Mouse (Mus musculus): ENCODE measurements around the gene Misp. TPM values are rescaled to one million over a fixed set of nuclear protein-coding genes. Genes with fewer than 3 reads are reported as not detected.

The Misp gene
- polyA plus RNA-seq (2012; rRNA removed): 0.16 TPM in 2 replicates

DNA sequence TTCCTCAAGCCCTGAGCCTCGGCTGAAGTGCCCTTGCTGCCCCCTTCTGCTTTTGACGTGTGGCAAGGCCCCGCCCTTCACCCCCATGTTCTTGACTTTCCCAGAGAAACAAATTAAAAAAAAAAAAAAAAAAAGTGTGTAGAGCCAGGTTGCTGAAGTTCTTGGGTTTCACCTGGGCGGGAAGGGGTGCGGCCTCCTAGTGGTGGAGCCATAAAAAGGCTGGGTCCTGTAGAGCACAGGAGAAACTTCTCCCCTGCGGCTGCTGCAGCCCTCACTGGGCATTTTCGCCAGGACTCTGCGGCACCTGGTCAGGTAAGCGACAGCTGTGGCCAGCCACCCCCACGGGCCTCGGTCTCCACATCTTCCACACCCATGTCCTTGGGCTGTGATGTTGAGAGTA lies at the start of gene Misp:
TSS of gene Misp (plus strand) at position 208 of the 400 bp plus-strand sequence.

DNA sequence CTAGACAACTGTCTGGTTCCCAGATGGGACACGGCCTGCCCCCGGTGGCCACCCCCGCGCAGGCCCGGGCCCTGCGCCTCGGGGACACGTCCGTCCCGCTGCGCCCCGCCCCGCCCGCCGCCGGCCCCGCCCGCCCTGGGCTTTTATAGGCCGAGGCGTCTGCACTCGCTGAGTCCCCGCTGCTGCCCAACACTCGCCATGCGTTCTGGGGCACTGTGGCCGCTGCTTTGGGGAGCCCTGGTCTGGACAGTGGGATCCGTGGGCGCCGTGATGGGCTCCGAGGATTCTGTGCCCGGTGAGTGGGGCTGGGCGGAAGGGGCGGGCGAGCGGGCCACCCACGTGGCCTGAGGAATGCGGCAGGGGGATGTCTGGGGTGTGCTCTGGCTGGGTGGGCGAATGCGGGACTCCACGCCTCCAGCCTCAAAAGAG lies 43.7 kb upstream of the Misp start, which contains the start of gene Fstl3:
TSS of gene Fstl3 (plus strand) at position 170 of the 429 bp plus-strand sequence.

DNA sequence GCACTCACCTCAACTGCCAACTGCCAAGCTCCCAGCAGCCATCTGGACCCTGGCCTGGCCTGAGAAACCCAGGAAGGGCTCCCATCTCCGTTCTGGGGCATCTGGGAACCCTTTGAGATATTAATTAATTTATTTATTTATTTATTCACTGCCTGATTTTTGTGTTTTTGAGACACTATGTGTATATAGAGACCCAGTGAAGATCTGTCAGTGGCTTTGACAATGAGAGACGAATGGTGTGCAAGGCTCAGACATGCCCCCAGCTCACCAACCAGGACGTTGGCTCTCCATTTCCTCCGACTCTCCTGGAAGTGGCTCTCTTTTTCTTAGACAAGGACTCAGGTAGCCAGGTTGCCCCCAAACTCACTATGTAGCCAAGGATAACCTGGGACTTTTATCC lies 29.9 kb upstream of the Misp start, which contains the start of gene Prss57:
TSS of gene Prss57 (minus strand) at position 101 of the 400 bp plus-strand sequence.

DNA sequence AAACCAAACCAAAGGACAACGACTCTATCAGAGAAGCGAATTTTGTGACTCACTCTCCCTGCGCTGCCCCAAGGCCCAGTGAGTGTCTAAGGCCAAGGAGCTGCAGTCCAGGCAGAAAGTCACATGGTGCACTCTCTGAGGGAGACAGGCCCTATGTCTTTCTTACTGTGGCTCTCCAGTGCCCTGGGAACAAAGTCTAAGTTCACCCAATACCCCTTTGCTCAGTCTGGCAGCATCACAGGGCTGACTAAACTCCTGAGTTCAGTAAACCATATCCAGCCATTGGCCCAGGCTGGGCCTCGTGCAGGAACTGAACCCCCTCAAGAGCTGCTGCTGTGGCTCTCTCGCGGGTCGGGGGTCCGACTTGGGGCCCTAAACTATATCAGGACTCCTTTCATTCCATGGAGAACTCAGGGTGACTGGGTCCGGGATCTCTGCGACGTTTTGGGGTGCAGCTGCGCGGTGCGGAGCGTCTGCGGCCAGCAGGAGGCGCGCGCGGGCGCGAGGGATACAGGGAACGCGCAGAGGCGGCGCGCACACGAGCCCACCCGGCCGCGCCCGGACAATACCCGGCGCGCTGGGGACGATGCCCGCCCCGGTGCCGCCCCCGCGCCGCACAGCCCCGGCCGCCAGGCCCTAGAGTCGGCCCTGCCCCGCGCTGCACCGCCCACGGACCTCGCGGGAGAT lies 27.6 kb upstream of the Misp start, which contains the start of gene Palm:
TSS of gene Palm (plus strand) at position 522 of the 687 bp plus-strand sequence.

DNA sequence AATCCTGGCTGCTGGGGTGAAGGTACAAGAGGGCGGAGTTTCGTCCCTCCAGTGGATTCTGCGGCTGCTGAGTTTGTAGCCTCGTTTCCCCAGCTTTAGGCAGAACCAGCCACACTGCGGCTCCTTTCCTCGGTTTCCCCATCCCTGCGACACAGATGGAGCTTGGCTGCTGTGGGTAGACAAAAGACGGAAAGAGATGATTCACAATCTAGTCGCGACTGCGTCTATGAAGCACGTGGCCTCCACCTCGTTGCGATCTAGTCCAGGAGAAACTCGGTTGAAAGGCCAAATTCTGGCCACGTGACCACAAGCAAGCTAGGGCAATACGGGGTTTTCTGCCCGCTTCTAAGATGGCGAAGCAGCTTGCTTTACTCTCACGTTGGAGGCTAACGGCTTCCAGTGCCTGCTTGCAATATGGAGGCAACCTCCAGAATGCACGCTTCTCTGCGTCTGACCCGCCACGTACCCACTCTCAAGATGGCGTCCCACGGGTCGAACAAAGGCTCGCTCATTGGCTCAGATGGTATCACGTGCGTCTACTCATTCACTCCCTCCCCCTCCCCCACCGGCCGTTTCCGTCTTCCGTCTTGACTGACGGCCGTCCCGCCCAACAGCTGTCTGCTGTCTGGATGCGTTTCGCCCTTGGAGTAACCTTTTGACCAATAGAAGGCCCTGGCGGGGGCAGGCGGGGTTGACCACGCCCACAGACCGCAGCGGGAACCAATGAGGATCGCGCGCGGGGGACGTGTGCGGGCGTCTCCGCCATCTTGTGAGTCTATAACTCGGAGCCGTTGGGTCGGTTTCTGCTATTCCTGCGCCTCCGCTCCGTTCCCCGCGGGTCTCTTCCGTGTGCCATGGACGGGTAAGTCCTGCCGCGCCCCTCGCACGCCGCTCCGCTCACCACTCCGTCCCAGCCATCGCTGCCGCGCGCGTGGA lies 33.3 kb downstream of the Misp start, which contains the start of gene Ptbp1:
TSS of gene Ptbp1 (plus strand) at position 568 of the 936 bp plus-strand sequence.

DNA sequence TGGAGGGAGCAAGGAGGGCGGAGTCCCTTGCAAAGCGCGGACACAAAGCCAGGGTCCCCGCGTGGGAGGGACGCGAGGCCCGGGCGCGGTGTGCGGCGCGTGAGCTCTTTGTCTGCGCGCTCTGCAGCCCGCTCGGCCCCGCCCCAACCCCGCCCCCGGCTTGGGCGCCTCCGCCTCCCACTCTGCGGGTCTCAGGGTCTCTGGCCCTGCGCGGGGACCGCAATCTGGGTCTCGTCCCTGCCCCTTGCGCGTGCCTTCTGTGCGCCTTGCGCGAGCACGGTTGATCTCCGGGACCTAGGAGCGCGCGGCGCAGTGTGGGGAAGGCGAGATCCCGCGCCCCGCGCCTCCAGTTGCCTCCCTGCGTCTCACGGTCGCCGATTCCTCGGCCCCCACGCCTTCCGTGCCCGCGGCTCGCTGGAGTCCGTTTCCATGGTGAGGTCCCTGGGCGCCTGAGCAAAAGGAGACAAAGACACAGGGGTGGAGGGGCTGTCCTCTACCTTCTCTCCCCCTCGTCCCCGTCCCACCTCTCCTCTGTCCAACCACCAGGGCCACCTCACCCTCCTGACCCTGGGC lies 53.6 kb downstream of the Misp start, which contains the start of the genes Prtn3 and Plppr3:
TSS of gene Prtn3 (plus strand) at position 187 of the 573 bp plus-strand sequence.
TSS of gene Plppr3 (minus strand) at position 345 of the 573 bp plus-strand sequence.

Other genes starting within 250 kb of the Misp start
- not detected in 2 replicates for gene Theg, start 233.7 kb upstream of the Misp start, polyA plus RNA-seq (2012; rRNA removed)
- gene C2cd4c, start 207.0 kb upstream of the Misp start, polyA plus RNA-seq (2012; rRNA removed): 0.02 TPM in 2 replicates
- gene Shc2, start 183.1 kb upstream of the Misp start, polyA plus RNA-seq (2012; rRNA removed): 0.12 and 0.34 TPM in 2 replicates
- gene Odf3l2, start 175.3 kb upstream of the Misp start, polyA plus RNA-seq (2012; rRNA removed): not detected in 2 replicates
- gene Madcam1, start 156.4 kb upstream of the Misp start, polyA plus RNA-seq (2012; rRNA removed): 0.15 and 0.27 TPM in 2 replicates
- 13.3 and 13.8 TPM in 2 replicates for gene Tpgs1, start 151.6 kb upstream of the Misp start, polyA plus RNA-seq (2012; rRNA removed)
- gene Cdc34, start 138.8 kb upstream of the Misp start, polyA plus RNA-seq (2012; rRNA removed): 114 and 122 TPM in 2 replicates
- gene Gzmm, start 132.0 kb upstream of the Misp start, polyA plus RNA-seq (2012; rRNA removed): 0.07 and 0.23 TPM in 2 replicates
- 516 and 611 TPM in 2 replicates for gene Bsg, start 116.5 kb upstream of the Misp start, polyA plus RNA-seq (2012; rRNA removed)
- gene Hcn2, start 104.4 kb upstream of the Misp start, polyA plus RNA-seq (2012; rRNA removed): 0.07 and 0.08 TPM in 2 replicates
- gene Polrmt, start 74.4 kb upstream of the Misp start, polyA plus RNA-seq (2012; rRNA removed): 15.2 and 16.1 TPM in 2 replicates
- gene Fgf22, start 65.9 kb upstream of the Misp start, polyA plus RNA-seq (2012; rRNA removed): not detected in 2 replicates
- 40.0 and 46.4 TPM in 2 replicates for gene Rnf126, start 54.0 kb upstream of the Misp start, polyA plus RNA-seq (2012; rRNA removed)
- gene Fstl3, start 43.7 kb upstream of the Misp start, polyA plus RNA-seq (2012; rRNA removed): 0.50 and 0.51 TPM in 2 replicates
- gene Prss57, start 30.0 kb upstream of the Misp start, polyA plus RNA-seq (2012; rRNA removed): 1.9 and 3.0 TPM in 2 replicates
- gene Palm, start 27.4 kb upstream of the Misp start, polyA plus RNA-seq (2012; rRNA removed): 3.6 and 3.9 TPM in 2 replicates
- 117 and 130 TPM in 2 replicates for gene Ptbp1, start 33.4 kb downstream of the Misp start, polyA plus RNA-seq (2012; rRNA removed)
- gene Prtn3, start 53.5 kb downstream of the Misp start, polyA plus RNA-seq (2012; rRNA removed): 119 and 171 TPM in 2 replicates
- 6.2 and 6.7 TPM in 2 replicates for gene Plppr3, start 53.6 kb downstream of the Misp start, polyA plus RNA-seq (2012; rRNA removed)
- gene Elane, start 65.3 kb downstream of the Misp start, polyA plus RNA-seq (2012; rRNA removed): 36.8 and 63.1 TPM in 2 replicates
- gene Cfd, start 69.9 kb downstream of the Misp start, polyA plus RNA-seq (2012; rRNA removed): 0.03 TPM in 1 of 2 replicates, not detected in the other
- 11.7 and 12.4 TPM in 2 replicates for gene Med16, start 87.9 kb downstream of the Misp start, polyA plus RNA-seq (2012; rRNA removed)
- gene Gm26602, start 89.9 kb downstream of the Misp start, polyA plus RNA-seq (2012; rRNA removed): not detected in 2 replicates
- 0.23 and 0.24 TPM in 2 replicates for gene Kiss1r, start 96.0 kb downstream of the Misp start, polyA plus RNA-seq (2012; rRNA removed)
- gene R3hdm4, start 100.2 kb downstream of the Misp start, polyA plus RNA-seq (2012; rRNA removed): 28.2 and 33.7 TPM in 2 replicates
- gene Arid3a, start 106.1 kb downstream of the Misp start, polyA plus RNA-seq (2012; rRNA removed): 4.7 and 5.8 TPM in 2 replicates
- 22.7 and 23.6 TPM in 2 replicates for gene Wdr18, start 139.2 kb downstream of the Misp start, polyA plus RNA-seq (2012; rRNA removed)
- 0.02 and 0.05 TPM in 2 replicates for gene Grin3b, start 149.7 kb downstream of the Misp start, polyA plus RNA-seq (2012; rRNA removed)
- gene Tmem259, start 163.3 kb downstream of the Misp start, polyA plus RNA-seq (2012; rRNA removed): 49.9 and 57.6 TPM in 2 replicates
- gene Cnn2, start 167.6 kb downstream of the Misp start, polyA plus RNA-seq (2012; rRNA removed): 13.6 and 16.7 TPM in 2 replicates
- gene Abca7, start 175.5 kb downstream of the Misp start, polyA plus RNA-seq (2012; rRNA removed): 8.8 and 11.5 TPM in 2 replicates
- 17.5 and 19.8 TPM in 2 replicates for gene Arhgap45, start 195.7 kb downstream of the Misp start, polyA plus RNA-seq (2012; rRNA removed)
- 118 and 119 TPM in 2 replicates for gene Polr2e, start 218.8 kb downstream of the Misp start, polyA plus RNA-seq (2012; rRNA removed)
- 378 and 411 TPM in 2 replicates for gene Gpx4, start 226.2 kb downstream of the Misp start, polyA plus RNA-seq (2012; rRNA removed)